Mouse (Mus musculus) left cerebral cortex, adult 6 months (tissue): Measurements from ENCODE around the gene Lhx6. TPM values are rescaled to one million over a fixed set of nuclear protein-coding genes. Genes with fewer than 3 reads are reported as not detected.

Experiments
- long read RNA-seq, 2 experiments: library from polyadenylated mRNA; unstranded; transcript quantifications; one replicate each; pipeline ENCODE4 v2.0.0; 2019 to 2020
- polyA plus RNA-seq: library from polyadenylated mRNA; unstranded; fragments of <200 nt; fragmentation: Nextera tagmentation; gene quantifications from 2 replicates; pipeline ENCODE4 v1.2.3, GENCODE M21; 2021

Gene Lhx6
- 4.3 TPM in 2 replicates for polyA plus RNA-seq
- long read RNA-seq, experiment 1, partial matches to known transcripts: 63 of 84 reads
- long read RNA-seq, experiment 1, other reads (novel, unspliced or antisense): 19 of 84 reads
- long read RNA-seq, experiment 2, partial matches to known transcripts: 4 of 8 reads
- long read RNA-seq, experiment 2, other reads (novel, unspliced or antisense): 4 of 8 reads

GRCm38 (mm10) chr2:36104956-36105741, at the start of gene Lhx6:
Lhx6 (minus strand) TSS chr2:36105408.

GRCm38 (mm10) chr2:36136300-36136941, 31.2 kb upstream of the Lhx6 start, which contains the start of the genes Mrrf and Rbm18:
Mrrf (plus strand) TSS chr2:36136389.
Rbm18 (minus strand) TSS chr2:36136773.

GRCm38 (mm10) chr2:36048748-36049566, 56.3 kb downstream of the Lhx6 start, which contains the start of the genes Ndufa8 and Morn5:
Ndufa8 (minus strand) TSS chr2:36049406.
Morn5 (plus strand) TSS chr2:36049458.

Other genes with a start within 250 kb of the Lhx6 start
- gene Ttll11, start 125.5 kb downstream of the Lhx6 start, polyA plus RNA-seq: 5.3 and 18.0 TPM in 2 replicates
- 414 and 527 TPM in 2 replicates for gene Ndufa8, start 56.0 kb downstream of the Lhx6 start, polyA plus RNA-seq
- 2.4 and 2.7 TPM in 2 replicates for gene Morn5, start 56.0 kb downstream of the Lhx6 start, polyA plus RNA-seq
- gene Mrrf, start 31.0 kb upstream of the Lhx6 start, polyA plus RNA-seq: 18.2 and 20.9 TPM in 2 replicates
- gene Rbm18, start 31.4 kb upstream of the Lhx6 start, polyA plus RNA-seq: 30.2 and 38.8 TPM in 2 replicates
- 13.2 and 14.0 TPM in 2 replicates for gene Ptgs1, start 125.0 kb upstream of the Lhx6 start, polyA plus RNA-seq